Mouse (Mus musculus): ENCODE data around the gene 1700028K03Rik.
A peak's percentile ranks its signal among the peaks of the same experiment; 100 is the strongest.

The 1700028K03Rik gene

GRCm38 (mm10) chr5:107534581-107534980 is at the start of gene 1700028K03Rik:
TSS of gene 1700028K03Rik (plus strand) at chr5:107534709.
- DNase-seq (ENCODE audit: low read depth, low spot score), result peak; percentile 8

DNA sequence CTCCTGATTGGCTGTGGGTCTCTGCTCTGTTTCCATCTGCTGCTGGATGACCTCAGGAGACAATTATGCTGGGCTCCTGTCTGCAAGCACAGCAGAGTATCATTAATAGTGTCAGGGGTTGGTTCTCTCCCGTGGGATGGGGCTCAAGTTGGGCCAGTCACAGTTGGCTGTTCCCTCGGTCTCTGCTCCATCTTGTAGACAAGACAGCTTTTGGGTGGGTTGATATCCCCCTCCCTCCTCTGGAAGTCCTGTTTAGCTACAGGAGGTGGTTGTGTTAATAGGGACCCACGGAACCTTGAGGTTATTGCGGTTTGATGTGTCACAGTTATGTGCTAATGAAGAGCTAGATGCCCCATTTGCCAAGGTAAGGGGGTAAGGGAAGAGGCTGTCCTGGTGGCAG is 45.5 kb upstream of the 1700028K03Rik start:
- no peak for DNase-seq (ENCODE audit: low read depth, low spot score)

DNA sequence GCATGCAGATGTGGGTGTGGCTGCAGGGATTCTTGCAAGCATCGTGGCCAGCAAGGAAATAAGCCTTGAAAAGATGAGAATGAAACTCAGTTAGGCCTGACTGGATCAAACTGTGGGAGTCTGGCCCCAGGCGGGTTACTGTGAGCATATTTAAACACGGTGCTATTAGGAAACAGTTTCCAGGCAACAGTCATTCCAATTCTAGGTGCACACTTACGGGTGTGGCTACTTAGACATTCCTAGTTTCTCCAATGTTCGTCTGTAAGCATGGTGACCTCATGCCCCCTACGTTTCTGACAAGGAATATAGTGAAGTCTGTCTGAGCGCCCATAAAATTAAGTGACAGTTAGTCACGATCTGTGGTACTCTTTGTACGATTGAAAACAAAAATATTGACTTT is 43.5 kb upstream of the 1700028K03Rik start:
- no peak for DNase-seq (ENCODE audit: low read depth, low spot score)

DNA sequence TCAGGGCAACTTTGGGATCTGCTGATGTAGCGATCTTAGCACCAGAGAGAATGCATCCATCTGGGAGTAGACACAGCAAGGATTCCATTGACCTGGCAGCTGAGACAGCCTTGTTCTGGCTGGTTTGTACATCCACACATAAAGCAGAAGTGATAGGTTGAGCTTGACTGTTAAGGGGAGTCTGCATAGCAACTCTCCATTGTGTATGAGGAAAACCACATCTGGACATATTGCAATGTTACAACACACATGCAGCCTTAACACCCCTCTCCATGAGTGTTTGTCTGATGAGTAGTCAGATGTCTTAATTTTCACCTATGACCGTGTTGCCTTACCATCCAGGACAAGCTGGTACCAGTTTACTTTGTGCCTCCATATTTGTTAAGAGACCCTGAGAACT is 42.0 kb upstream of the 1700028K03Rik start:
- no peak for DNase-seq (ENCODE audit: low read depth, low spot score)

DNA sequence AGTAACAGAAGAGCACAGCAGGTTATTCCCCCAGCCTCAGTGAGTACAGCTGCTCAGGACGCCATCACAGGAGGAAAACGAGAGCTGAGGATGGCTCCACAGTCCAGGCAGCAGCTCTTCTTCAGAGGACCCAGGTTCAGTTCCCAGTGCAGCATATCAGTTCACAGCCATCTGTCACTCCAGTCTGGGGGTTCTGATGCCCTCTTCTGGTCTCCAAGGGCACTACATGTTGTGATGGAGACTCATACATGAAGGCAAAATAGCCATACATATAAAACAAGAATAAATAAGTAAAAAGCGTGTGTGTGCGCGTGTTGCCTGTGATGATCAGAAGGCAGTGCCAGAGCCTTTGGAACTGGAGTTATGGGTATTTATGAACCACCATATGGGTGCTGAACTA is 39.8 kb upstream of the 1700028K03Rik start:
- DNase-seq (ENCODE audit: low read depth, low spot score), result peak; percentile 18

DNA sequence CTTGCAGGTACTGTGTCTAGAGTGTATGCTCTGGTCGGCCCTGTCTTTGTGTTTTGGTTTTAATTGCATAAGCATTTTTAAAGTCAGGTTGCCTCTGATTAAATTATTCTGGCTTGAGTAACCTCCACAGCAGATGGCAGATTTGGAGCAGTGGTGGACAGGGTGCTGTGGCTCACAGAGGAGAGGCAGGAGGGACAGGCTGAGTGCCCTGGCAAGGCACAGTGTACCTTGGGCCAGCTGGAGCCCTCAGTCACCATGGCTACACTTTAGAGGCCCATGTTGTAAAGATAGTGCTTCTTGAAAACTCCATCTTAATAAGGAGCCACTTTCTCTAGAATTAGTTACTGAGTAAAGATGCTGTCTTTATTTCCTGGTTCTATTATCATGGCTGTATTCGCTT is 38.5 kb upstream of the 1700028K03Rik start:
- DNase-seq (ENCODE audit: low read depth, low spot score), result no peak

- peak; percentile 81 for DNase-seq (ENCODE audit: low read depth, low spot score)
Observed at GRCm38 (mm10) chr5:107497519-107498501, 36.7 kb upstream of the 1700028K03Rik start.

- DNase-seq (ENCODE audit: low read depth, low spot score), result peak; percentile 8
Observed at GRCm38 (mm10) chr5:107498806-107499310, 35.7 kb upstream of the 1700028K03Rik start.

DNA sequence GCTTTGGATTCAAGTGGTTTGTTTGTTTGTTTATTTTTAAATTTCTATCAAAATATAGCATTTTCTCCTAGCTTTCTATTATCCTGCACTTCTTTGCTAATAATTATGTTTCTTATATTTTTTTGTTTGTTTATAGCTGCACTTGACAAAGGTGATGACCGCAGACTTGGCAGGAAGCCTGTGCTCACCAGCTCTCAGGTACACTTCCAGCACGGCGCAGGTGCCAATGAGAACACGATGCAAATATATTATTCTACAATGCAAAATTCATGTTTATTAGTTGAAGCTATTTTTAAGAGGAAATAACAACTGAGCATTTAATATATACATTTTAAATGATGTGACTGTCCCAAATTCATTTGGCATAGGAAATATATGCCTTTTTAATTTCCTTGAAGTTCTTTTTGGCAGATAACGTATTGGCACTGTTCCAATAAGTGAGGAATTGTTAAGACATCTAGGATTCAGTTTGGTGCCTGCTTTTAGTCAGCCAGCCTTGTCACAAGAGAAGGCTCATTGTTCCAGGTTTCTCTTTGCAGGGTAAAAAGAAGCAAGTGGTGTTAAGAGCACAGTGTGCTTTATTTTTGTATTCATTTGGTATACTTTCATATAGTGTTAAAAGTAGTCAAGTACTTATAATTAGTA is 34.5 kb upstream of the 1700028K03Rik start:
- no peak for DNase-seq (ENCODE audit: low read depth, low spot score)

- no peak for DNase-seq (ENCODE audit: low read depth, low spot score)
Observed at GRCm38 (mm10) chr5:107500741-107501140, 33.8 kb upstream of the 1700028K03Rik start.

DNA sequence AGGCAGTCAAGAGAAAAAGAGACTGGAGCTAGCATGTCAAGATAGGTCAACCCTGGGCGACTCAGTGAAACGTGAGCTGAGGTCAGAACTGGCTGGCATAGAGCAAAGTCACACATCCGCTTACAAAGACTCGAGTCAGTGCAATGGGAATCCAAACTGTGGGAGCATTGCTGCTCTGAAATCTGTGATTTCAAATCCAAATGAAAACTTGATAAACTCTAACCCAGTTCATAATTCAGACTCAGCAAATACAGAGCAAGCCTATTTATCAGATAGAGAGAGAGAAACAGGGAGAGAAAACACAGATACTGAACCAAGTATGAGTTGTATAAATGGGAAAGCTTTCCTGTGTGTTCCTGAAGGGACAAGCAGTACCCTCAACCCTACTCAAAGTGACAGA is 27.2 kb upstream of the 1700028K03Rik start, which contains the start of gene Gm42669:
Gm42669 (plus strand) TSS at position 301 of the 400 bp plus-strand sequence.
- DNase-seq (ENCODE audit: low read depth, low spot score), result no peak

- no peak for DNase-seq (ENCODE audit: low read depth, low spot score)
Observed at GRCm38 (mm10) chr5:107510503-107510902, 24.0 kb upstream of the 1700028K03Rik start.

DNA sequence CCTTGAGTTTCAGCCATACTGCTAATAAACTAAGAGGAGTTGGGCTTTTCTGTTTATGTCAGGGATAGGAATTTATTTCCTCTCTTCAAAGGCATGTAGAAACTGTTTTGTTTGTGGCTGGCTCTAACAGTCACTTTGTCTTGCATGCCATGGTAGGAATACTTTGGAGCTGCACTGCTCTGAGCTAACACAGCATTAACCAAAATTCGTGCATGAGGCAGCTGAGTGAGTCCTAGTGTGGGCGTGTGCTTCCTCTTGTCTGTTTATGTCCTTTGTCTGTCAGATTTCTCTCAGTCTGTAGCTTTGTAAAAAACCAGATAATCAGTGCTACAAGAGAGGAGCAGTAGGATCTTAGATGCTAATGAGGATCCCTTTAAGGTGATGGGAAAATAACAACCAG is 23.2 kb upstream of the 1700028K03Rik start:
- no peak for DNase-seq (ENCODE audit: low read depth, low spot score)

GRCm38 (mm10) chr5:107513583-107513982 is 20.9 kb upstream of the 1700028K03Rik start:
- peak; percentile 91 for DNase-seq (ENCODE audit: low read depth, low spot score)

DNA sequence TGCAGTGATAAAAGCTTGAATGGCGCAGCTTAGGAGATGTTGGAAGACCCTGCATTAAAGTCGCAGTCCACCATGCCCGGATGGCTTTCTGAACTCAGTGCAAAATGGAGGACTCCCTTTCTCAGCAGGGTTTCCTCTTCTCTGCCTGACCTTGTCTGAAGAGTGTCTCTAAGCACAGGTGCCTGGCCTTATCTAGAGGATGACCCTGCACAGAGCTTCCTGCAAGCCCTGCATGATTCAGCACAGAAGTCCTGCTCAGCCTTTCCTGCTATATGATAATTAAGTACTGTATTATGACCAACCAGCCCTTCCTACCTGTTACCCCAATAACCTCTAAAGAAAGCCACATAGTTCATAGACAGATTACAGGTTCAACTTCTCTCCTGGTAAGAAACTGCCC is 19.1 kb upstream of the 1700028K03Rik start:
- no peak for DNase-seq (ENCODE audit: low read depth, low spot score)

DNA sequence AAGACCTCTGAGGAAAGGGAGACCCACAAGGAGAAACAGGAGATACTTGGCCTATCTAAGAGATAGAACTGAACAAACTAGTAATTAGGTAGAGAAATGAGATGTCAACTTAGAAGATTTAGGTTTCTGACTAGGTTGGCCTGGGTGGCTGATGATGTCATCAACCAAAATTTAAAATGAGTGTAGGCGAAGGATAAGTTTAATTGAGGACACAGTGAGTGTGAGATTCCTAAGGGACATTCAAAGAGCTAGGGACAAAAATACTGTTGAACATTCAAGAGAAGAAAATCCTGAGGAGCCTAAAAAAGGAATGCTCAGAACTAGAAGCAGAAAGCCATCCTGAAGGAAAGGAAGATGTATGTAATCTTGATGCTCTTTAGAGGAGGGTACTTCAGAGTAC is 18.4 kb upstream of the 1700028K03Rik start:
- DNase-seq (ENCODE audit: low read depth, low spot score), result no peak

DNA sequence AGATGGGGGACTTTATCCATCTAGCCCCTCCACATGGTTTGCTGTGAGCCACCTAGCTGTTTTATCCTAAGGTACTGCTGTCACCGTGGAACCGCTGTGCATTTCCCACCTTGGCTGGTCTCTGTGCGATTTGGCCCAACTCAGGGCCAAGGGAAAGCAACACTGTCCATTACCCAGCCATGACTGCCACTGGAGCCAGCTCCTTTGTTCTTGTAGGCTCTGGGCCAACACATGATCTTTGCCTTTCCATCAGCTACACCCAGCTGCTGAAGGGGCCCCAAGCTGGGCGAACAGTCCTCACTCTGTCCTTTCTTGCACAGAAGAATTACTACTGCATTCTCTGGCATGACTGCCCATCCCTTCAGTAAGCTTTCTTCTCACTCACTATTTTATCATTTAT is 15.9 kb upstream of the 1700028K03Rik start:
- no peak for DNase-seq (ENCODE audit: low read depth, low spot score)

- DNase-seq (ENCODE audit: low read depth, low spot score), result no peak
Observed at GRCm38 (mm10) chr5:107521386-107521785, 13.1 kb upstream of the 1700028K03Rik start.

GRCm38 (mm10) chr5:107521897-107522296 is 12.6 kb upstream of the 1700028K03Rik start:
- no peak for DNase-seq (ENCODE audit: low read depth, low spot score)

DNA sequence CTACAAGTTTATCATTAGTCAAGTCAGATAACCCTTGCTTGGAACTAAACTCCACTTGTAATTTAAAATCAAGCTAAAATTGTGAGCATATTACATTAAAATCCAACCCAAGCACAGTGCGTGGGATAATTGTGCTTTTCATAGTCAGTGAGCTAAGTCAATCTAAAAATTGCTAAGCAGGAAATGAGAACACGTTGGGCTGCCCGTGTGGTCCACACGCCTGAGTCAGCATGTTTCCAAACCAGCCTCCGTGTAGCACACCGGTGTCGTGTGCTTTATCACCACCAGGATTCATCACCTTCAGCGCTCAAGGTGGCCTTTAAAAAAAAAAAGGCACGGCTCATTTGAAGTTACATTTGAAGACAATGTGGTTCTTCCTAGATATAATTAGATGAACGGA is 10.2 kb upstream of the 1700028K03Rik start:
- peak; percentile 65 for DNase-seq (ENCODE audit: low read depth, low spot score)

GRCm38 (mm10) chr5:107528856-107529255 is 5.7 kb upstream of the 1700028K03Rik start:
- peak; percentile 37 for DNase-seq (ENCODE audit: low read depth, low spot score)

DNA sequence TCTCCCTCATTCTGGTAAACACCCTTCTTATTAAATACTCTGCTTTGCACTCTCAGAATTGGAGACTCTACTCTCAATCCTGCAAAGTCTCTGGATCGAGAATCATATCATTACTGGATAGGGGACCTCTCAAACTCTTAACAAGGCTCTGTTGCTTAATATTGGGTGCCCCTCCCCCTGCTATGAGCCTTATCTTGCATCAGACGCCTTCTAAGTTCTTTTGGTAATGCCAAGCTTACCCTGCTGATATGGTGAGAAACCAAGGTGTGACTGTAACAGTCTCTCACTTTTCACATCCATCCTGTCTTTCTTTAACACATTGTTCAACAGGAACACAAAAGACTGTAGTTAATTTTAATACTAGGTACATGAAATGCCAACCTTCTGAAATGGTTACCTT is 919 bp upstream of the 1700028K03Rik start:
- DNase-seq (ENCODE audit: low read depth, low spot score), result no peak
